Mouse (Mus musculus) T-helper 2 cell (primary cell): ENCODE measurements around the gene Ak1.

Experiments used
- in situ Hi-C: fragments of 300-600 bp; cut with MboI, MseI; formaldehyde crosslinking; loops from one replicate; pipeline ENCODE4 v1.15.1; 2025; ENCODE audit warnings: high pct_unique_total_duplicates

The Ak1 gene

GRCm38 (mm10) chr2:32647366-32647765, 25.8 kb downstream of the Ak1 start:
- in situ Hi-C loops, result no loop called here

- in situ Hi-C loops, result loop anchor here (25.0 kb wide), 1 partner anchor 1384 kb away; no protein-coding TSS in a partner anchor
Measured at GRCm38 (mm10) chr2:32653764-32654163, 32.2 kb downstream of the Ak1 start.

- in situ Hi-C loops, result loop anchor here (25.0 kb wide), 1 partner anchor 1382 kb away; no protein-coding TSS in a partner anchor
Measured at GRCm38 (mm10) chr2:32654743-32655393, 33.3 kb downstream of the Ak1 start.

- in situ Hi-C loops, result loop anchor here (25.0 kb wide), 1 partner anchor 1382 kb away; no protein-coding TSS in a partner anchor
Measured at GRCm38 (mm10) chr2:32655394-32655744, 33.8 kb downstream of the Ak1 start.

GRCm38 (mm10) chr2:32655826-32656225, 34.3 kb downstream of the Ak1 start:
- in situ Hi-C loops, result loop anchor here (25.0 kb wide), 1 partner anchor 1381 kb away; no protein-coding TSS in a partner anchor

GRCm38 (mm10) chr2:32658873-32659272, 37.3 kb downstream of the Ak1 start:
- in situ Hi-C loops, result loop anchor here (25.0 kb wide), 1 partner anchor 1378 kb away; no protein-coding TSS in a partner anchor

GRCm38 (mm10) chr2:32661509-32662107, 40.0 kb downstream of the Ak1 start:
- in situ Hi-C loops, result loop anchor here (25.0 kb wide), 1 partner anchor 1376 kb away; no protein-coding TSS in a partner anchor

- in situ Hi-C loops, result loop anchor here (25.0 kb wide), 1 partner anchor 1375 kb away; no protein-coding TSS in a partner anchor
Measured at GRCm38 (mm10) chr2:32662291-32662690, 40.7 kb downstream of the Ak1 start.

GRCm38 (mm10) chr2:32665345-32665744, 43.8 kb downstream of the Ak1 start:
- in situ Hi-C loops, result loop anchor here (5.0 to 25.0 kb wide), 2 partner anchors 38 to 1372 kb away; no protein-coding TSS in a partner anchor

GRCm38 (mm10) chr2:32665853-32666252, 44.3 kb downstream of the Ak1 start:
- in situ Hi-C loops, result loop anchor here (5.0 to 25.0 kb wide), 2 partner anchors 39 to 1371 kb away; no protein-coding TSS in a partner anchor

GRCm38 (mm10) chr2:32667775-32668174, 46.2 kb downstream of the Ak1 start:
- in situ Hi-C loops, result loop anchor here (5.0 to 25.0 kb wide), 2 partner anchors 40 to 1370 kb away; no protein-coding TSS in a partner anchor

GRCm38 (mm10) chr2:32668176-32668575, 46.6 kb downstream of the Ak1 start:
- in situ Hi-C loops, result loop anchor here (5.0 to 25.0 kb wide), 2 partner anchors 41 to 1369 kb away; no protein-coding TSS in a partner anchor

- in situ Hi-C loops, result loop anchor here (5.0 to 25.0 kb wide), 2 partner anchors 43 to 1367 kb away; no protein-coding TSS in a partner anchor
Measured at GRCm38 (mm10) chr2:32669876-32670275, 48.3 kb downstream of the Ak1 start.

GRCm38 (mm10) chr2:32671147-32671546, 49.6 kb downstream of the Ak1 start:
- in situ Hi-C loops, result loop anchor here (25.0 kb wide), 1 partner anchor 1366 kb away; no protein-coding TSS in a partner anchor

- in situ Hi-C loops, result loop anchor here (25.0 kb wide), 1 partner anchor 1365 kb away; no protein-coding TSS in a partner anchor
Measured at GRCm38 (mm10) chr2:32671907-32672595, 50.5 kb downstream of the Ak1 start.

- in situ Hi-C loops, result loop anchor here (25.0 kb wide), 1 partner anchor 1364 kb away; no protein-coding TSS in a partner anchor
Measured at GRCm38 (mm10) chr2:32673176-32673917, 51.8 kb downstream of the Ak1 start.

- in situ Hi-C loops, result no loop called here
Measured at GRCm38 (mm10) chr2:32676821-32677220, 55.3 kb downstream of the Ak1 start.

- in situ Hi-C loops, result no loop called here
Measured at GRCm38 (mm10) chr2:32677683-32678082, 56.1 kb downstream of the Ak1 start.

- in situ Hi-C loops, result no loop called here
Measured at GRCm38 (mm10) chr2:32680051-32680451, 58.5 kb downstream of the Ak1 start.

GRCm38 (mm10) chr2:32680961-32681650, 59.5 kb downstream of the Ak1 start:
- in situ Hi-C loops, result no loop called here
